Mouse (Mus musculus) midbrain, embryonic 14.5 days (tissue): ENCODE measurements at regions not wholly inside any gene's neighbourhood (a gene's known extent, or its start where the extent isn't known, plus 50 kb on each side); places are given as distances from the start of the nearest gene placed in this dataset.
"Not testable (repeated sequence)": the region's sequence is repeated elsewhere in the genome, so short reads cannot be mapped to it uniquely, and the experiment has no call there.

Experiments
- ATAC-seq: fragments of 200-750 bp; cut with Nextera tagmentation; 2 replicates; pipeline ENCODE4 v1.8.0; 2017; ENCODE audit warnings: moderate number of reproducible peaks, moderate library complexity; ENCODE audit not compliant: low FRiP score, low TSS enrichment
- DNase-seq: peaks from one replicate; pipeline ENCODE4 v3.0.0-alpha.2; 2015
- H3K27ac ChIP-seq: fragments of 300-500 bp; sonication (generic); replicated peaks from 2 replicates; pipeline ENCODE4 v1.5.1; 2014; ENCODE audit warnings: mild to moderate bottlenecking, low read depth, low read length, moderate library complexity
- H3K27me3 ChIP-seq: fragments of 300-500 bp; sonication (generic); 2 replicates; pipeline ENCODE4 v1.6.1; 2014; ENCODE audit warnings: low read length, control low read depth, mixed read lengths; ENCODE audit not compliant: control insufficient read depth, insufficient read depth
- H3K36me3 ChIP-seq: fragments of 300-500 bp; sonication (generic); 2 replicates; pipeline ENCODE4 v1.6.1; 2014; ENCODE audit warnings: low read length, control low read depth; ENCODE audit not compliant: control insufficient read depth, insufficient read depth
- H3K4me1 ChIP-seq: fragments of 300-500 bp; sonication (generic); 2 replicates; pipeline ENCODE4 v1.6.1; 2014; ENCODE audit warnings: mild to moderate bottlenecking, antibody characterized with exemption, low read length, control low read depth; ENCODE audit not compliant: control insufficient read depth, insufficient read depth
- H3K4me2 ChIP-seq: fragments of 300-500 bp; sonication (generic); 2 replicates; pipeline ENCODE4 v1.6.1; 2014; ENCODE audit warnings: mild to moderate bottlenecking, low read length, moderate library complexity
- H3K4me3 ChIP-seq: fragments of 300-500 bp; sonication (generic); replicated peaks from 2 replicates; pipeline ENCODE4 v1.5.1; 2014; ENCODE audit warnings: low read depth, low read length
- H3K9ac ChIP-seq: fragments of 300-500 bp; sonication (generic); replicated peaks from 2 replicates; pipeline ENCODE4 v1.6.1; 2014; ENCODE audit warnings: mild to moderate bottlenecking, low read length, moderate library complexity
- H3K9me3 ChIP-seq: fragments of 300-500 bp; sonication (generic); 2 replicates; pipeline ENCODE4 v1.6.1; 2016; ENCODE audit warnings: low read length, control low read depth, mixed read lengths; ENCODE audit not compliant: control insufficient read depth
- WGBS: fragments of 180-500 bp; shearing (Covaris S2); extraction: QIAGEN DNeasy Blood & Tissue Kit; methylation state at CpG from one replicate; pipeline ENCODE4 v1.1.7; 2014; 5-methylcytosine and 5-hydroxymethylcytosine counted together

DNA sequence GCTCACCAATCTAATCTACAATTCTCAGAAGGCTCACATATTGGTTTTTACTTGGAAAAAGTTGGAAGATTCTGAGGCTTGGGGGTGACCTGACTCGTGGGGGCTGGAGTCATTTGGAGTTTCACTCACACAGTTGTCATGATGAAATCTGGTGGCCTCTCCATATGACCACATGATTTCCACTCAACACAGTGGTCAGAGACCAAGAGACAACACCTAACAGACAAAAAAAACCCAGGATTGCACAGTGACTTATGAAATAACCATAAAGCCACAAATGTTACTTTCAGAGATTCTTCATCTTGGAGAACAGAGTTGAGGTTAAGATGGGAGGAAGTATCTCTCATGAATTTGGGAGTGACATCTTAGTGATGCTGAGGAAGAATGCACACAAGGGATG, 263.4 kb upstream of the Tgfbr2 start:
- no peaks in the 10 kb centered on the region for H3K36me3 ChIP-seq
- no peaks in the 10 kb centered on the region for H3K9me3 ChIP-seq
- H3K4me1 ChIP-seq = no peaks in the 10 kb centered on the region
- H3K27ac ChIP-seq = no peak overlapping the region
- ATAC-seq (no peak), DNase-seq (no peak)
- WGBS = 78% methylated on average over 1 of the region's 1 CpGs
- no peak overlapping the region for H3K4me2 ChIP-seq
- no peak overlapping the region for H3K4me3 ChIP-seq
- H3K9ac ChIP-seq = no peak overlapping the region
- no peaks in the 10 kb centered on the region for H3K27me3 ChIP-seq

DNA sequence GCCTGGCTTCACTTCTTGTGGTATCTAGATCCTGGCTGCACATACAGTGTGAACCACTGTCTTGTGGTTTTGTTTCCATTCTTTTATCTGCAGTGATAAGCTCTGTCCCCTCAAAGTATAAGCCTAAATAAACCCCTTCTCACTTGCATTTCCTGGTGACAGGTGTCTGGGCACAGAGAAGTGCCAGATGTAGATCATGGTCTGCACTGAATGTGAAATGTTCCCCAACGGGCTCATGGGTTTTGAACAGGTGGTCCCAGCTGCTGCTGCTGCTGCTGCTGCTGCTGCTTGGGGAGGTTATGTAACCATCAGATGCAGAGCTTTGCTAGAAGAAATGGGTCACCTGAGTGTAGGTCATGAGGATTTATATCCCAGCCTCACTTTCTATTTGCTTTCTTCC, 259.3 kb upstream of the Tgfbr2 start:
- ATAC-seq (no peak), DNase-seq (no peak)
- no peaks in the 10 kb centered on the region for H3K36me3 ChIP-seq
- no peak overlapping the region for H3K4me3 ChIP-seq
- H3K4me1 ChIP-seq = no peaks in the 10 kb centered on the region
- H3K27ac ChIP-seq = no peak overlapping the region
- no peaks in the 10 kb centered on the region for H3K9me3 ChIP-seq
- H3K27me3 ChIP-seq = no peaks in the 10 kb centered on the region
- H3K4me2 ChIP-seq = no peak overlapping the region
- 93% methylated on average over 1 of the region's 1 CpGs for whole genome bisulfite sequencing
- H3K9ac ChIP-seq = no peak overlapping the region

DNA sequence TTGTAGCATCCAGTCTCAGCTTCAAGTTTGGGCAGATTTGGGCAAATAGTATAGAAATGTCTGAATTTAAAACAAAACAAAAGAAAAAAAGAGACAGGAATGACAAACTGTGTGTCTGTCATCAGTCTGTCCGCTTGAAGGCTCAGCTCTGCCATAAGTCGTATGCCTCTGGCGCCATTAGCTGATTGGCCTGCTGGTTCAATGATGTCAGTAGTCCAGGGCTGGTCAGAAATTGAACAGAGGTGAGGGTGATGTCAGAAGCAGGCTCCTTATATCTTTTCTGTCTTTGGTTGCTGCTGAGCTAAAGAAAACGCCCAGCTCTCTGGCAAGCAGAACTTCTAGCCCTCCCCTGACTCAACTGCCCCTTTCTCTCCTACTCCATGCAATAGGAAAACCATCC, 253.9 kb upstream of the Tgfbr2 start:
- ATAC-seq = no peak

DNA sequence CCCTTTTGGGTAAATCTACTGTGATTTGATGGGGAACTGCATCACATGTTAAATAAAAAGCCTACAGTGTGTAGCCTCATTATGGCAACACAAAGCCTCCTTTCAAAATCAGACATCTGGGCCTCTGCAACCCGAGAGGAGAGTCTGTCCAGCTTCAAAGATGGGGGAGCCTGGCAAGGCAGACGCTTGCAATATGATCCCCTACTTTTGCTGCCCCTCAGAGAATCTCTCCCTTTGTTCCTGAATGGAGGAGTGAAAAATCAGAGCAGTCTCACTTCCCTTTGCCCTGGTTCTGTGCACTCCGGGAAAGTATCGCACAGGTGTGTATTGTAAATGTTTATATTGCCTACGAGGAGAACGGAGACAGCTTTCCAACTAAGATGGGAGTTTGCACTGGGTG, 253.3 kb upstream of the Tgfbr2 start:
- Histone ChIP-seq H3K4me2 (no peak overlapping the region), H3K4me3 (no peak overlapping the region), H3K9ac (no peak overlapping the region), H3K9me3 (no peaks in the 10 kb centered on the region), H3K27me3 (no peaks in the 10 kb centered on the region), H3K4me1 (no peaks in the 10 kb centered on the region), H3K27ac (no peak overlapping the region), H3K36me3 (no peaks in the 10 kb centered on the region)
- ATAC-seq (no peak), DNase-seq (no peak)
- WGBS = 68% methylated on average over 6 of the region's 6 CpGs

More for the DNA sequence above, 253.9 kb upstream of the Tgfbr2 start:
- H3K4me2 ChIP-seq = no peak overlapping the region
- no peak overlapping the region for H3K9ac ChIP-seq
- no peak overlapping the region for H3K27ac ChIP-seq
- H3K36me3 ChIP-seq = no peaks in the 10 kb centered on the region
- WGBS = 88% methylated on average over 4 of the region's 4 CpGs
- H3K27me3 ChIP-seq = no peaks in the 10 kb centered on the region
- H3K4me3 ChIP-seq = no peak overlapping the region
- no peak for DNase-seq
- H3K9me3 ChIP-seq = no peaks in the 10 kb centered on the region
- no peaks in the 10 kb centered on the region for H3K4me1 ChIP-seq

DNA sequence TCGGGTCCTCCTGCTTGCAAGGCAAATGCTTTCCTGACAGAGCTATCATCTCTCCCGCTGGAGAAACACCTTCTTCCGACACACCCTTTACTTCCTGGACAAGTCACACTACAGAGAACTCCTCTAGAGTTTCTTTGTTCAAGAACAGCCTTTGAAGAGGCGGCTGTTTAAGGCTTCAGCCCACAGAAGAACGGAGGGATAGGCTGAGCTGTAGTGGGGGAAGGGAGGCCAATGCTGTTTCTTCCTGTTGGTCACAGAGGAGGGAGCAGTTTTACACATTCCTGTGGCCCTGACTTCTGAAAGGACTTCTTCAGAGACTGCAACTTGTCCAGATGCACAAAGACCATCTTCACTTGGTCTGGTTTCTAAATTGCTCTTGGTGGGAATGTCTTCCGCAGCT, 252.1 kb upstream of the Tgfbr2 start:
- no peaks in the 10 kb centered on the region for H3K9me3 ChIP-seq
- H3K36me3 ChIP-seq = no peaks in the 10 kb centered on the region
- H3K4me2 ChIP-seq = no peak overlapping the region
- 42% methylated on average over 6 of the region's 6 CpGs for WGBS
- H3K4me3 ChIP-seq = no peak overlapping the region
- ATAC-seq = no peak
- H3K9ac ChIP-seq = no peak overlapping the region
- no peak overlapping the region for H3K27ac ChIP-seq
- H3K4me1 ChIP-seq = no peaks in the 10 kb centered on the region
- DNase-seq = no peak
- H3K27me3 ChIP-seq = no peaks in the 10 kb centered on the region

DNA sequence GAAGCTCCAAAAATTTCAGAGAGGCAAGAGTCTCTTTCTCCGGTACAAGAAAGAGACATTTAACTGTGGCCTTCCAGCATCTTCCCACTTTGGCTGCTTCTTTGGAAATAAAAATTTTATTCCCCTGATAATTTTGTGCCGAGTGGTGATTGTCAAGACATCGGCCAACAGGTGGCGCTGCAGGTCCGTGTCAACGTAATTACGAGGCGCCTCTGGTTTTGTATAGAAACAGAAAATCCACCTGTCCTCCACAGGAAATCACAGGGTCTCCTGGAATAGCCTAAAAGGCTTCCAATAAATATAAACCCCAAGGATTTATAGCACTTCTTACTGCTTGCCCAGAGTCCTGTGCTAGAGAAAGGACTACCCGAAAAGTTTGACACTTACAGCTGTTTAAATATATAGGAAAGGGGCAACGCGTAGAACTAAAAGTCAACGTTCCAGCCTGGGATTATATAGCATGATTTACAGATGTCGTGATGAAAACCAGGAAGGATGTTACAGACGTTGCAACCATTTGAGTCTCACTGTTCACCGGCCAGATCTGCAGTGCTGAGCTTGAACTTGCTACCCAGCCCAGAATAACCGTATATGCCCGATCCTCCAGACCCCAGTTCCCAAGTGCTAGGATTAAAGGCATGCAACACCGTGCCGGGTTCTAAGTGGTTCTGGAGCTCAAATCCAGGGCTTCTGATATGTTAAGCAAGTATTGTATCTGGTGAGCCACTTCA, 251.3 kb upstream of the Tgfbr2 start:
- Histone ChIP-seq H3K36me3 (no peaks in the 10 kb centered on the region), H3K4me3 (no peak overlapping the region), H3K4me1 (no peaks in the 10 kb centered on the region), H3K27me3 (no peaks in the 10 kb centered on the region), H3K9ac (no peak overlapping the region), H3K4me2 (no peak overlapping the region), H3K27ac (no peak overlapping the region), H3K9me3 (no peaks in the 10 kb centered on the region)
- WGBS = 55% methylated on average over 19 of the region's 19 CpGs
- no peak for ATAC-seq
- peak; percentile 96 for DNase-seq

DNA sequence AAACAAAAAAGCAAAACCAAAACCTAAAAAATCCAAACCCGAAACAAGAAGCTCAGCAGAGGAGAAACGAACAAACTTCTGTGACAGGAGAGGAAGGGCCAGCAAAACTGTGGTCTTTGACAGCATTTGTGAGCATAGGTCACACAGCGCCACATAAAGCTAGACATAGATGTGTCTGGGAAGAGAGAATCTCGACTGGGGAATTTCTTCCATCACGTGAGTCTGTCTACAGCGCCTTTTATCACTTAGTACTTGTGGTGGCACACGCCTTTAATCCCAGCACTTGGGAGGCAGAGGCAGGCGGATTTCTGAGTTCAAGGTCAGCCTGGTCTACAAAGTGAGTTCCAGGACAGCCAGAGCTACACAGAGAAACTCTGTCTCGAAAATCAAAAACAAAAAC, 250.2 kb upstream of the Tgfbr2 start:
- not testable (repeated sequence) for H3K9me3 ChIP-seq, H3K4me2 ChIP-seq, H3K4me1 ChIP-seq, H3K27me3 ChIP-seq, H3K36me3 ChIP-seq, ATAC-seq, H3K4me3 ChIP-seq, H3K9ac ChIP-seq, DNase-seq, H3K27ac ChIP-seq
- 83% methylated on average over 9 of the region's 9 CpGs for WGBS

DNA sequence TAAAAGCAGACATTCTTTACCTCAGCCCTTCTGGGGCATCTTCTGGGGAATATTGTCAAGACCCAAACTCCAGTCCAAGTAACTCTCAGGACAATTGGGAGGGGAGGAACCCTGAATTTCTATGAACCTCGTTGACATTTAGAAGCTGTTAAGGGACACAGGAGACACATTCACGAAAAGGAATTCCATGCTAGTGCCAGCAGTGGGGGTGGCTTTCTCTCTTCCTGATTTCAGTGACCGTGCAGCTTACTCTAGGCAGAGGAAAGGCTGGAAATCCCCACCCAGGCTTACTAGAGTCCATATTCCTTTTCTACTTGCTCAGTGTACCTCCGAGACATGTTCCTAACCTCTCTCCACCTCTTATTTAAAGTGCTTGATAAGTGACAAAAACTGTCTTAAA, 239.9 kb upstream of the Tgfbr2 start:
- no peaks in the 10 kb centered on the region for H3K27me3 ChIP-seq
- no peaks in the 10 kb centered on the region for H3K4me1 ChIP-seq
- no peak for ATAC-seq
- H3K9me3 ChIP-seq = no peaks in the 10 kb centered on the region
- no peak overlapping the region for H3K4me2 ChIP-seq
- no peak overlapping the region for H3K27ac ChIP-seq
- no peak overlapping the region for H3K9ac ChIP-seq
- DNase-seq = no peak
- H3K36me3 ChIP-seq = no peaks in the 10 kb centered on the region
- H3K4me3 ChIP-seq = no peak overlapping the region
- WGBS = 74% methylated on average over 4 of the region's 4 CpGs

DNA sequence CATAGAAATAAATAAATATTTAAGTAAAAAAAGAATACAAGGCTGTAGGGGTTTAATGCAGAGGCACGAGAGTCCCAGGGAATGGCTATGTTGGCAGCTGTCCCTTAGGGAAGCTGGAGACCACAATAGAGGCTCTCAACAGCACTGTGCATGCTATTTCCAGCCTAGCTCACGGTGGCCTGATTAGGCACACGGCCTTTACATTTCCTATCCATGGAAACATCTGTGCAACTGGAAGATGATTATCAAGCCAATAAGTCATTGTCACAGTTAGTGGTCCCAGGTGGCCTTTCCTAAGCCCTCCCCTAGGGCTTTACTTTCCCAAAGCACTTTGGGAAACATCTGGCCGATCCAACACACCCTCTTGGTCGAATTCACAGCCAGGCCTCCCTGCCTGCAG, 235.9 kb upstream of the Tgfbr2 start:
- H3K27me3 ChIP-seq = no peaks in the 10 kb centered on the region
- no peak for ATAC-seq
- 71% methylated on average over 5 of the region's 5 CpGs for WGBS

More for the DNA sequence above, 235.9 kb upstream of the Tgfbr2 start:
- no peaks in the 10 kb centered on the region for H3K9me3 ChIP-seq
- H3K4me1 ChIP-seq = no peaks in the 10 kb centered on the region
- no peak overlapping the region for H3K4me3 ChIP-seq
- no peak overlapping the region for H3K27ac ChIP-seq
- H3K36me3 ChIP-seq = no peaks in the 10 kb centered on the region
- no peak overlapping the region for H3K4me2 ChIP-seq
- H3K9ac ChIP-seq = no peak overlapping the region
- no peak for DNase-seq
